In the genomic region with DNA sequence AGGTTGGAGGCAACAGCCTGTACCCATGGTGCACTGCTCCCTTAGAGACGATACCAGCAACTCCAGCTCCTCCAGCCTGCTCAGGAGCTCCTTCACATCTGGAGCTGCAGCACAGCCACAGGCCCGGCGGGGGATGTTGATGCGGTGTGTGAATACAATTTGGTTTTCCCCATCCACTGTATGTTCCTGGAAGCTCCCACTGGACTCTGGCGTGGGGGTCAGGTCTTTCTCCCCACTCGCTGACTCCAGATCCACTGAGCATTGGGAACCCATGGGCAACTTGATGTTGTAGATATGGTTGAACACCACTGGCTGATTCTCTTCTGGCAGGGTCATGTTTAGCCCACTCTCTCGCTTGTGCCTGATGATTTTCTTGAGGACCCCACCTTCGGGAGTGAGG, we compare ENCODE assay signal across 29 mouse cellular contexts. TPM values are rescaled to one million over a fixed set of nuclear protein-coding genes. Genes with fewer than 3 reads are reported as not detected.
"Had no signal": no experiment of that assay in that cellular context is flagged by ENCODE, and none has a peak within 500 bp of the region (broad histone marks: within the 10 kb centered on the region; RNA-seq: fewer than 3 reads in every experiment).

No protein-coding gene starts in this region.

- ATAC-seq: forebrain, embryonic 13.5 days; forebrain, embryonic 14.5 days; forebrain, embryonic 15.5 days; forebrain, embryonic 16.5 days; forebrain, postnatal 0 days had no signal

- H3K9me3 ChIP-seq: embryonic facial prominence, embryonic 10.5 days; embryonic facial prominence, embryonic 12.5 days; embryonic facial prominence, embryonic 13.5 days; embryonic facial prominence, embryonic 15.5 days; forebrain, embryonic 10.5 days; forebrain, embryonic 12.5 days; forebrain, embryonic 13.5 days; forebrain, embryonic 15.5 days had no signal

- H3K27ac ChIP-seq: embryonic facial prominence, embryonic 10.5 days; embryonic facial prominence, embryonic 12.5 days; embryonic facial prominence, embryonic 13.5 days; embryonic facial prominence, embryonic 15.5 days; forebrain, embryonic 10.5 days; forebrain, embryonic 12.5 days; forebrain, embryonic 13.5 days; forebrain, embryonic 15.5 days; gastrocnemius, adult 2 months; heart, adult 2 months had no signal

- H3K27me3 ChIP-seq: embryonic facial prominence, embryonic 12.5 days; embryonic facial prominence, embryonic 13.5 days; embryonic facial prominence, embryonic 15.5 days; forebrain, embryonic 12.5 days; forebrain, embryonic 13.5 days; forebrain, embryonic 15.5 days had no signal

- H3K4me2 ChIP-seq: embryonic facial prominence, embryonic 12.5 days; embryonic facial prominence, embryonic 13.5 days; embryonic facial prominence, embryonic 15.5 days; forebrain, embryonic 12.5 days; forebrain, embryonic 13.5 days; forebrain, embryonic 15.5 days had no signal

- H3K4me3 ChIP-seq: embryonic facial prominence, embryonic 10.5 days; embryonic facial prominence, embryonic 12.5 days; embryonic facial prominence, embryonic 13.5 days; embryonic facial prominence, embryonic 15.5 days; erythroblast, embryonic 14.5 days; forebrain, embryonic 10.5 days; forebrain, embryonic 12.5 days; forebrain, embryonic 13.5 days; forebrain, embryonic 15.5 days; gastrocnemius, adult 2 months; heart, adult 2 months had no signal

- DNase-seq: cerebellum, adult 2 months; cerebellum, adult 8-10 months; cerebellum, adult 9-10 months; cerebellum, adult 9-11 months; cerebellum, postnatal 10 days; cerebellum, postnatal 14 days; cerebellum, postnatal 25 days; cerebellum, postnatal 36 days; embryo, embryonic 11 days; forebrain, postnatal 0 days; gastrocnemius, adult 2 months; gastrocnemius, postnatal 10 days; gastrocnemius, postnatal 14 days; gastrocnemius, postnatal 25 days; gastrocnemius, postnatal 36 days; heart, adult 18-20 months; heart, adult 2 months had no signal

- H3K36me3 ChIP-seq: embryonic facial prominence, embryonic 10.5 days; forebrain, embryonic 10.5 days; forebrain, embryonic 12.5 days; forebrain, embryonic 15.5 days had no signal

- H3K4me1 ChIP-seq: embryonic facial prominence, embryonic 10.5 days; embryonic facial prominence, embryonic 12.5 days; embryonic facial prominence, embryonic 15.5 days; forebrain, embryonic 12.5 days; forebrain, embryonic 13.5 days; forebrain, embryonic 15.5 days had no signal

- H3K9ac ChIP-seq: embryonic facial prominence, embryonic 12.5 days; embryonic facial prominence, embryonic 13.5 days; embryonic facial prominence, embryonic 15.5 days; forebrain, embryonic 12.5 days; forebrain, embryonic 13.5 days; forebrain, embryonic 15.5 days; forebrain, postnatal 0 days had no signal

RNA-seq across cellular contexts. Expression of a gene that starts 26.7 kb away (rescaled TPM):
- total RNA-seq: granulocyte monocyte progenitor cell, adult 5-6 weeks had no signal
- polyA plus RNA-seq: erythroblast, embryonic 14.5 days had no signal
